Mouse (Mus musculus) embryo, embryonic 11.5 days (tissue): ENCODE data around the gene Ndufv1.
"Not testable (repeated sequence)": the region's sequence is repeated elsewhere in the genome, so short reads cannot be mapped to it uniquely, and the experiment has no call there.

Experiments used
- DNase-seq: peaks from one replicate; pipeline ENCODE4 v3.0.0-alpha.2; 2012; ENCODE audit warnings: low read depth, low spot score

Ndufv1 gene

DNA sequence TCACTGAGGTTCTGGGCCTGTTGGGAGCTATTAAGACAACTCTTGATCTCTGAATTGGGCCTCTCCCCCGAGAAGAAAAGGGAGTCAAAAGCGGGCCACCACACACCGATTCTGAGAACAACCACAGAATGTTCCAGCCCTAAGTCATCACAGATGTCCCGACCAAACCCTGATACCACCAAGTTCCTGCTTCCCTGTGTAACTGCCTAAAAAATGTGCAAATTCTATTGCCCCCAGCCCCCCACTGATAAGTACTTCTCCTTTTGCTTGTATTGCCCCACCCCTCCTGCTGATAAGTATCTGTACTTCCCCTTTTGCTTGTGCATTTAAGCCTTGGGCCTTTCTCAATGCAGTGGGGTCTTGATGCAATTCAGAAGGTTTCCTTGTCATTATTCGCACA, 31.5 kb upstream of the Ndufv1 start:
- DNase-seq = not testable (repeated sequence)

DNA sequence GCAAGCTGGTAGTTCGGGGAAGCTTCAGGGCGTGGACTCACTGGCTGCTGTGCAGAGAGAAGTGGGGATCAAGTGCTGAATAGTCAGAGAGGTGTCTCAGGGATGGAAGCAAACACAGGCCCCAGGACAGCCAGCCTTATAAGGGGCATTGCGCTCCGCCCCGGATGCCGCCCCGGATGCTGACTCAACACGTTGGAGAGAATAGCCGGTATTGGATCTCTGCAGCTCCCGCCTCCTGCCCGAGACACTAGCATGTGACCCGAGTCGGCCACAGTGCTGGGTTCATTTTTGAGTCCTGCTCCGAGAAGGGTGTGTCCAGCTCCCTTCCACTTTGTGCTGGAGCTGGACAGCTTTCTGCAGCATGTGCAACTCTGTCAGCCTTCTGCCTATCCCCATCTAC, 29.5 kb upstream of the Ndufv1 start:
- no peak for DNase-seq

DNA sequence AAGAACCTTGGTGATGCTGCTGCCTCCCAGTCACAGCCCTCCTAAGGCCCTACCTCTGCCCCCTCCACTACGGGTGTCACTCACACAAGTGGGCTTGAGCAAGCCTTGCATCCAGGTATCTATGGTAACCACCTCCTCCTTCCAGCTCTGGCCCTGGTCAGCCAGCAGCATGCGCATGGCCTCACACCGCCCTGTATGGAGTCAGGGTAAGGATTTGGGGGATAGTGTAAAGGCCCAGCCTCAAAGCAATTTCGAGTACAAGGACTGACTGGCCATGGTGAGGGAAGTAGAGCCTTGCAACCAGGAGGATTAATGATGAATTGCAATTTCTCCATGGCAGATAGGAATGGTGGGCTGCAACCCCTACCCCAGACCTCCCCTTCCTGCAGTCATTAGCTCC, 28.9 kb upstream of the Ndufv1 start:
- DNase-seq = not testable (repeated sequence)

DNA sequence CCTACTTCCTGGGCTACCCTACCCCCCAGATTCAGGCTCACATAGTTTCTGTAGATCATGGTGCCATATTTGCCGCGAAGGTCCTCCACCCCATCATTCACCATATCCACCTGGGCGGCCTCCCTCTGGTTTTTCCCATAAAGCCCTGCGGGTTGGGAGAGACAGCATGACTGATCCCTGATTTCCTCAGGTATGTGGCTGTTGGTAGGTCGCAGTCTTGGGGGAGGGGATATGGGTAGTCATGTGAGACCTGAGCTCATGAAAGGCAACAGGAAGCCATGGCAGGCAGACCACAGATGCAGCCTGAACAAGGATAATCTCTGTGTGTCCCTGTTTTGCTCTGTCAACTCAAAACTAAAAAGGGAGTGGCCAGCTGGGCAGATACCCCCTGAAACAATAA, 28.3 kb upstream of the Ndufv1 start:
- not testable (repeated sequence) for DNase-seq

DNA sequence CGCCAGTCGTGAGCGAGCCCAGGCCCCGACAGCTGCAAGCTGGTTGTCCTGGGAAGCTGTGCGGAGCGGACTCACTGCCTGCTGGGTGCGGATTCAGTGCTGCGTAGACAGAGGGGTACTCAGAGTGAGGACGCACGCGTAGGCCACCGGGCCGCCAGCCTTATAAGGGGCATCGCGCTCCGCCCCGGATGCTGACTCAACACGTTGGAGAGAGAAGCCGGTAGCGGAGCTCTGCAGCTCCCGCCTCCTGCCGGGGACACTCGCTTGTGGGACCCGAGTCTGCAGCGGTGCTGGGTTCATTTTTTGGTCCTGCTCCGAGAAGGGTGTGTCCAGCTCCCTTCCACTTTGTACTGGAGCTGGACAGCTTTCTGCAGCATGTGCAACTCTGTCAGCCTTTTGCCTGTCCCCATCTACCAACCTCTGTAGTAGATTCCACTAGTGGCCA, 25.2 kb upstream of the Ndufv1 start, which contains the start of gene Gstp1:
TSS of gene Gstp1 (minus strand) at position 198 of the 445 bp plus-strand sequence.
- DNase-seq = peak; percentile 82

DNA sequence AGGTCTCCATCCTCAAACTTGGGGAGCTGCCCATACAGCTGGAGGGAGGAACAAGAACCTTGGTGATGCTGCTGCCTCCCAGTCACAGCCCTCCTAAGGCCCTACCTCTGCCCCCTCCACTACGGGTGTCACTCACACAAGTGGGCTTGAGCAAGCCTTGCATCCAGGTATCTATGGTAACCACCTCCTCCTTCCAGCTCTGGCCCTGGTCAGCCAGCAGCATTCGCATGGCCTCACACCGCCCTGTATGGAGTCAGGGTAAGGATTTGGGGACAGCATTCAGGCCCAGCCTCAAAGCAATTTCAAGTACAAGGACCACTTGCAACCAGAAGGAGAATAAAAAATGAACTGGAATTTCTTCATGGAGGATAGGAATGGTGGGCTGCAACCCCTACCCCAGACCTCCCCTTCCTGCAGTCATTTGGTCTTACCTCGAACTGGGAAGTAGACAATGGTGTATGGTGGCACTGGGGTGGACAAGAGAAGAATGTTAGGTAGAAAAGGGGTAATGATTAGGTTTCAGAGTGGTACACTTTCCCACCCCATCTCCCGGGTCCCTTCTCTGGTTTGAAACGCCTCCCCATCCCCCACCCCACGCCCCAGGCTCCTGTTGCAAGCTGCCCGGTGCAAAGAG, 24.7 kb upstream of the Ndufv1 start:
- DNase-seq = not testable (repeated sequence)

DNA sequence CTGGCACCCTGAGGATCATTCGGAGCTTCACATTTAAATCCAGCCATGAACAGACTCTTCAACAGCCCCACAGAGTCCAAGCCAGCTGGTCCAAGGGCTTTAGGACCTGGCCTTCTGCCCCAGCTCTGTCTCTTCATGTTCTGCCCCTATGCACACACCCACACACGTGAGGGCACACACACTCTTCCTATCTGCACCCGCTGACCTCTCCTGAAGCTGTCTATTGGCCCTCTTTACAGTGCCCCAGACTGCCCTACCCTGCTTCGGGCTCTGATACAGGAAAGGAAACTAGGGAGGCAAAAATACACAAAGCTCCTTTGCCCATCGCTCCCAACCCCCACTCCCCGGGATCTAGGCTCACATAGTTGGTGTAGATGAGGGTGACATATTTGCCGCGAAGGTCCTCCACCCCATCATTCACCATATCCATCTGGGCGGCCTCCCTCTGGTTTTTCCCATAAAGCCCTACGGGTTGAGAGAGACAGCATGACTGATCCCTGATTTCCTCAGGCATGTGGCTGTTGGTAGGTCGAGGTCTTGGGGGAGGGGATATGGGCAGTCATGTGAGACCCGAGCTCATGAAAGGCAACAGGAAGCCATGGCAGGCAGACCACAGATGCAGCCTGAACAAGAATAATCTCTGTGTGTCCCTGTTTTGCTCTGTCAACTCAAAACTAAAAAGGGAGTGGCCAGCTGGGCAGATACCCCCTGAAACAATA, 23.9 kb upstream of the Ndufv1 start:
- no peak for DNase-seq

DNA sequence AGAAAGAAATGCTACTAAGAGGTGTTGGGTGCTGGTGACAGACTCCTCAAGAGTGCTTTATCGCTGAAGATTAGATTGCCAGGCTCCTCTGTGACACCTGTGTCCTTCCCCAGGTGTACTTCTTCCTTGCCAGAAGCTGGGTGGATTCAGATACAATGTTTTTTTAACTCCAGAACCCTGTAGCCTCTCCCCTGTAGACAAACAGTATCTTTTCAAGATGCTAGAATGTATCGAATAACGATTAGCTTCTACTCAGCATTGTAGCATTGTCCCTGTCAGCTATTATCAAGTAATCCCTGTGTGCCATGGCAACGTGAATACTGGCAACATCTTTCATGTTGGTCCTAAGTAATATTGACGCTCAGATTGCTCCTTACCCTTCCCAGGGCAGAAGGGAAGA, 21.1 kb upstream of the Ndufv1 start:
- no peak for DNase-seq

DNA sequence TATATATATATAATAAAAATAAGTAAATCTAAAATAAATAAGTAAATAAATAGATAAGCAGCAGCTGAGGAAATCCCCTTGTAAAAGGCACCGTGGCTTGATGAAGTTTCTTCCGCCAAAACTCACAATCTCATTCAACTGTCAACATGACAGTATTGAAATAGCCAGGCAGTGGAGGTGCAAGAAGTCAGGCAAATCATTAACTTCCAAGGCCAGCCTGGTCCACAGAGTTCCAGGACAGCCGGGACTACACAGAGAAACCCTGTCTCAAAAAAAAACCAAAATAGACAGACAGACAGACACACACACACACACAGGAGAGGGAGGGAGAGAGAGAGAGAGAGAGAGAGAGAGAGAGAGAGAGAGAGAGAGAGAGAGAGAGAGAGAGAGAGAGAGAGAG, 20.7 kb upstream of the Ndufv1 start:
- no peak for DNase-seq

DNA sequence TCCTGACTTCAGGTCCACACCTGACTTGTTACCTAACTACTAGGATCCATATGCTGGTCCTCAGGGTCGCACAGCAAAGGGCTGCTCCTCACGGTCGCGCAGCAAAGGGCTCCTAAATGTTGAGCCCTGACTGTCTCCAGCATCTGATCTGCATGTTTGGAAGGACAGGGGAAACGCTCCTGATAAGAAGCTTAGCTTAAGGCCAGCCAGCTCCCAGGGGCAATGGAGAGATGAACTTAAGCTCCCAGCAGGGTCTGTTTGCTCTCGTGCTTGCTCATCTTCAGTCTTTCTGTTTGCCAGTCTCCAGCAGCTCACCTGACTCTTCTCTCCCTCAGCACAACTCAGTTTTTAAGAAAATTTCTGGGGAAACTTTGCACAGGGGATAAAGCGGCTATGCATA, 20.1 kb upstream of the Ndufv1 start:
- DNase-seq = no peak

DNA sequence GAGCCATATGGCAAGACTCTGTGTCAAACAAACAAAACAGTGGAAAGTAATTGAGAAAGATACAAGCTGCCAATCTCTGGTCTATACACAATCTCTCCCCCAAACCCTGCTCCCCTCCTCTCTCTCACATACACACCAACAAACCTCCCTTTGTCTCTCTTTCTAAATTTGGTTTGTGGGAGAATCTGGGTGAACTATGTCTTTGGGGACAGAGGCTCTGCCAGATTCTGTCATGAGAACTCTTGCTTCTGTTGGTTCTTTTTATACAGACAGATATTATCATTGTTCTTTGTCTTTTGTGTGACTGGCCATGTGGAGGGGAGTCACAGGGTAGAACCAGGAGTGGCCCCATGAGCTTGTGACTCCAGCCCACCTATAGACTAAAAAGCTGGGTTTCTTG, 15.0 kb upstream of the Ndufv1 start:
- DNase-seq = no peak

DNA sequence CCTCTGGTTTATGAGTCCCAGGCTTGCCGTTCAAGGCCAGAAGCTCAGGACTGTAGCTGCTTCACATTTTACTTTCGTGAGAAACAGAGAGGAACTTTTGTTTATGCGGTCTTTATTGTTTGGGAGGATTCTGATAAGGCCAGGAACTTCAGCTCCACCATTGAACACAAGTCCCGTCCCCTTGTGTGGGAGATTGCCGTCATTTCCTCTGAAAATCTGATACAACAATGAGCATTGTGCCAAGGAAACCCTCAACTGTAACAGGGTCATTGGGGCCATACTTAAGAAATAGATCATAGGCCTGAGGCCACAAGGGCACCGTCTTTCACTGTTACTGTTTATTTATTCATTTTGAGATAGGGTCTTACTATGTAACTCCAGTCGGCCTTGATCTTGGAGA, 10.6 kb upstream of the Ndufv1 start:
- no peak for DNase-seq

DNA sequence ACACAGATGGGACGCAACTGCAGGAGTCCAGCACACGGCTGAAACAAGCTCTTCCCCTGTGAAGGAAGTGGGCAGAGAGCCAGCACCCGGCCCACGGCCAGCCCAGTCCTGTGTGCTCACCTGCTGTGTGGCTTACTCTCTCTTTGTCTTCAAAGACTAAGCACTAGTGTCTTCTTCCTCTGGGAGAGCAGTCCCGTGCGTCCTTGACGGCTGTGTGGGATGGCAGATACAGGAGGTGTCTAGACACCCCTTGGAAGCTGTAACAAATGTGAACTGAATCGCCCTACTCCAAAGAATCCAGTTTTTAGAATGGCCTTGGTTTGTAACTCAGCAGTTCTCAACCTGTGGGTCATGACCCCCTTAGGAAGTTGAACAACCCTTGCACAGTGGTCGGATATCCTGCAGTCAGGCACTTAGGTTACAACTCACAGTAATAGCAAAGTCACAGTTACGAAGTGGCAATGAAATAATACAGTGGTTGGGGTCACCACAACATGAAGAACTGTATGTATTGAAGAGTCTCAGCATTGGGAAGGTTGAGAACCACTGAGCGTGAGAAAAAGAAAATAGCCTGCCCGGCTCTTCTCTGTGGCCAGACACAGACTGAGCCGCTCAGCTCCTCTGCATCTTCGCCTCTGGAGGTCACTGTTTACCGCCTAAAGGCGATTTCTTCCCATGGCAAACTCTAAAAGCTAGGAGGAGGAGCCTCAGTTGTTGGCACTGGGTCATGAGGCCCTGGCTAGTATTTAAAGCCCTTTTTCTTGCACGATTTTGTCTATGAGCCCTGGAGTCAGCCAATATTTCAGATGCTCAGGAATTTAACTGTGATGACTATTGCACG, 6.4 kb upstream of the Ndufv1 start:
- peak; percentile 63 for DNase-seq

DNA sequence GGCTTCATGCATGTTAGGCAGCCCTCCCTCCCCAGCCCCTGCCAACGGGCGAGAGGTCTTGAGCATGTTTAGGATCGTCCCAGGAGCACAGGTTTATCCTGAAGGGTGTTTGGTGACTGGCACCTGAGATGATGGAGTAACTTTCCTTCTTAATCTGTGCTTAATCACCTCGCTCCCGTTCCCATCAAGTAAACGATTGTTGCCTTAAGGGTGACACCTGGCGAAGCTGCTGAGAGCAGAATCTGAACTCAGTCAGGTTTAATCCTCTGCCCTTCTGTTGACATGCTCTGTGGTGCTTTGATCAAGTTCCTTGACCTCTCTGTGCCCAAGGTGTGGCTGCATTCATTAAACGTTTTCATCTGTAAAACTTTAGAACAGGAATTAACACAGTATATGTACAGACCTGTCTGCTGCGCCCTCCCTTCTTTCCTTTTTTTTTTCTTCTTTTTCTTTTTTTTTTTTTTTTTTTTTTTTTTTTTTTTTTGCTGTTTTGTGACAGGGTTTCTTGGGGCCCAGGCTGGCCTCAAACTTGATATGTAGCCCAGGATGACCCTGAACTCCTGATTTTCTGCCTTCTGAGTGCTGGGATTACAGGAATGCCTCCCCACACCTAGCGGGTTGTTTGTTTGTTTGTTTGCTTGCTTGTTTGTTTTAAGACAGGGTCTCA, 5.4 kb upstream of the Ndufv1 start:
- no peak for DNase-seq

DNA sequence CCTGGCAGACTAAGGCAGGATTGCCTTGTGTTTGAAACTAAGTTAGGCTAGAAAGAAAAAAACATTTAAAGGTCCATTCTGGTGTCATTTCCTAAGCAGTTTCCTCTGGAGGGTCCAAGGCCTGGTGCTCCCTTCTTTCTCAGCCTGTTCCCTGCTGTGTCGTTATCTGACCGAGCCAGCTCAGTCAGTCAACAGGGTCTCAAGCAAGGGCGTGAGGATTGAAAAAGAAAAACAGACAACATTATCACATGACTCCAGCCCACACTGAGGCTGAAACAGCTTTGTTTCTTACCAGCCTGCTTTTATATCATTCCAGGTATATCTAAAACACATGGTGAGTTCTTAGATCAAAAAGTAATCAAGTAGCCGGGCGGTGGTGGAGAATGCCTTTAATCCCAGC, 3.0 kb upstream of the Ndufv1 start:
- DNase-seq = no peak

DNA sequence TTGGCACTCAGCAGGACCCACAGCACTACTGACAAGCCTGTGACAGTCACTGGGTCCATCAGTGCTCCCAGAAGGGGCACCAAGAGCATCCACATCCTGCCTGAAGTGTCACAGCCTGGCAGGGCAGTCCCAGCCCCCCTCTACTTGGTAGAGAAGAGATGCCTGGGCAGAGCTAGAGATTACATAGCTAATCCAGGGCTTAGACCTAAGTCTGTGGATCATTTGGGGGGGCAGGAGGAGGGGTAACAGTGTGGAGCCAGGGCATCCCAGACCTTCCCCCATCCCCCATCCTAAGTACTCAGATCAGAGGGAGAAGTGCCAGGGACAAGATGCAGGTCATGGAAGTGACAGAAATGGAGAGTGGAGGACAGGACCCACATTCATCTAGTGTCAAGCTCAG, 2.2 kb upstream of the Ndufv1 start:
- no peak for DNase-seq

DNA sequence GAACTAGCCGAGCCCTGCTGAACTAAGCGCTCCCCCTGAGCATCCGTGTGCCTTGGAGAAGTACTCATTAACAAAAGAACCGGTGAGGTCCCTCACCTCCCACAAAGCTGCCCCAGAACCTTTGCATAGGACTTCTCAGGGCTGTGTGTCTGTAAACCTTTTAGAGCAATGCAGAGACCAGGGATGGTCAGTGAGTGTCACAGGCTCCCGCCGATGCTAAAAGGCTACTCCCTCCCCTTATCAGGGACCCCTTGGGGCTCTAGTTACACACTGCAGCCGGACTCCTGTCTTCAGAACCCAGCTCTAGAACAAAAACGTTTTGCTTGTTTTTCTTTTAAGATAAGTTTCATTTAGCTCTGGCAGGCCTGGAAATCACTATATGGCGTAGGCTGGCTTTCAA, 460 bp upstream of the Ndufv1 start:
- no peak for DNase-seq

DNA sequence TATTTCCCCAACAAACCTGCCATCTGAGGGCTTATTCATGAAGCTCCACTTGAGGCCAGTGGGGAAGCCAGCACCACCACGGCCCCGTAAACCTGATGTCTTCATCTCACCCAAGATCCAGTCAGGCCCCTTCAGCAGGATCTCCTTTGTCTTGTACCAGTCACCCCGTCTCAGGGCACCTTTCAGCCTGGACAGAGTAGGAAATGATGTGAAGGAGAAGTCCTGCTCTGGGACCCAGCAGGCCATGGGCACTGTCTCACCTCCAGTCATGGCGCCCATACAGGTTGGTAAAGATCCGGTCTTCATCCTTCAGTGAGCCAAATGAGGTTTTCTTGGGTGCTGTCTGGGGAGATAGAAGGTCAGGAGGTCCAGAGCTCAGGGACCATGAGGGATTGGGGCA, 1.5 kb downstream of the Ndufv1 start:
- no peak for DNase-seq

DNA sequence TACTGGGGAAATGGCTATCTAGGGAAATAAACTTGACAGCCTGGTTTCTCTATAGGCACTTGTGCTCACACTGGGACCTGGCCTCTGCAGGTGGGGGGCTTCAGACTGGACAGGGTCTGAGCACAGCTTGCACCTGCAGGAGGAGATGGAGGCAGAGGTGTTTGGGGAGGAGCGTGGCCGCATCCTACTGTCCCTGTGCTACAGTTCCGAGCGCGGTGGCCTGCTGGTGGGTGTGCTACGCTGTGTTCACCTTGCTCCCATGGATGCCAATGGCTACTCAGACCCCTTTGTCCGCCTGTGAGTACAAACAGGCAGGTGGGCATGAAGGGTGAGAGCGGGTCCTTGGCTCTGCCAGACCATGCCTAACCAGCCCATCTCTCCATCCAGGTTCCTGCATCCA, 6.6 kb downstream of the Ndufv1 start:
- no peak for DNase-seq

DNA sequence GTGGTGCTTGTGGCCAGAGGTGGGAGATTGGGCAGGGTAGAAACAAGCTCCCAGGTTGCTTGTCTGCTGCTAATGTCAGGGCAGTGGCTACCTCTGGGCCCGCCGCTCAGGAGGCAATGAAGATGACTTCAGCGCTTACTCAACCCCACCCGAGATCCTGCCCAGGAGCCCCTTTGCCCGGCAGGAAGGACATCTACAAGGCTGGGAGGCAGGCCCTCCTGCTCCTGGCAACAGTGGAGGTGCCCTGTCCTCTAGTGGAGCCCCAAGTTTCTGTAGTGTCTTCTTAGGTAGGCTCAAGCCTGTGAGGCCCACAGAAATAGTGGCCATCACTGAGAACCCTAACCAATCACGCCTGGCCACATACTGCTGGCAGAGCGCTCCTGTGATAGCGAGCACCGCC, 7.5 kb downstream of the Ndufv1 start:
- no peak for DNase-seq

DNA sequence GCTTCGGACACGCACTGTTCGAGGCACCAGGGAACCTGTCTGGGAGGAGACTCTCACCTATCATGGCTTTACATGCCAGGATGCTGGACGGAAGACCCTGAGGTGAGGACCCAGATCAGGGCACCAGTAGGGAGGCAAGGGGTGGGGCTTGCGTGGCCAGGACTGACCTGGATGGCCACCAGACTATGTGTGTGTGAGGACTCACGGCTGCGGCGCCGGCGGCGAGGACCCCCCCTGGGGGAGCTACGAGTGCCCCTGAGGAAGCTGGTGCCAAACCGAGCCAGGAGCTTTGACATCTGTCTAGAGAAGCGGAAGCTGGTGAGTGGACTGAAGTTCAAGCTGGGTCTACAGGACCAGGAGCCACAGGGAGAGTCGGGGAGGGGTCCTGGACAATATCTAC, 8.3 kb downstream of the Ndufv1 start:
- DNase-seq = no peak

DNA sequence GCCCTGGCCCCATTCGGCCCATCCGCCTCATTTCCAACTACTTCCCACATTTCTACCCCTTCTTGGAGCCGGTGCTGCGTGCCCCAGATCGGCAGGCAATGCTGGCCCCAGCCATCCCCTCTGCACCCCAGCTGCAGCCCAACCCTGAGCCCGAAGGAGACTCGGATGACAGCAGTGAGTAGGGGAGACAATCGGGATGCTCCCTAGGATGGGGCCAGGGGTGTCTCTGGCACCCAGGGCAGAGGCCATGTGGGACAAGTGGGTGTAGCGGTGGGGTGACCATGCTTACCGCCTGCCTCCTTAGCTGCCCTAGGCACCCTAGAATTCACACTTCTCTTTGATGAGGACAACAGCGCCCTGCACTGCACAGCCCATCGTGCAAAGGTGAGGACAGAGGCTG, 9.0 kb downstream of the Ndufv1 start:
- no peak for DNase-seq
